In genomic region chr9:23206181-23206580, GRCm38 (mm10) we compare ENCODE assay signal across 29 mouse cellular contexts. TPM values are rescaled to one million over a fixed set of nuclear protein-coding genes. Genes with fewer than 3 reads are reported as not detected.
A peak's percentile ranks its signal among the peaks of the same experiment; 100 is the strongest.
DNase-seq lines count a peak whose midpoint lies in the region; TF ChIP-seq lines count a peak whose summit lies in the region.
"Had no signal": no experiment of that assay in that cellular context is flagged by ENCODE, and none has a peak within 500 bp of the region (broad histone marks: within the 10 kb centered on the region; RNA-seq: fewer than 3 reads in every experiment).

No protein-coding gene starts in this region.

- H3K9ac ChIP-seq in heart, adult 2 months (ENCODE audit: low read depth, low read length), result no peak overlapping the region
- H3K9ac ChIP-seq: hindbrain, embryonic 14.5 days; liver, embryonic 14.5 days; neural tube, embryonic 13.5 days had no signal

- peaks cover 10% of the 10 kb centered on the region for H3K4me1 ChIP-seq in kidney, adult 2 months (ENCODE audit: control insufficient read depth, insufficient read depth, low read length)
- H3K4me1 ChIP-seq in heart, adult 2 months (ENCODE audit: control insufficient read depth, insufficient read depth, low read length), result no peaks in the 10 kb centered on the region; the same call in 1 of the 2 replicates

- no peak overlapping the region for H3K4me3 ChIP-seq in kidney, adult 2 months (ENCODE audit: insufficient read depth, low read depth, low read length)
- no peak overlapping the region for H3K4me3 ChIP-seq in heart, adult 2 months
- H3K4me3 ChIP-seq: erythroblast, embryonic 14.5 days; myocyte; neural tube, embryonic 13.5 days had no signal

- DNase-seq in adrenal gland, postnatal 14 days, result peak; percentile 29
- no peak for DNase-seq in adrenal gland, postnatal 4 days (ENCODE audit: low spot score in 2 of 2)
- DNase-seq in kidney, adult 2 months, result peak; percentile 83
- no peak for DNase-seq in kidney, postnatal 4 days
- DNase-seq in kidney, adult 8-10 months, result peak; percentile 65 to 73
- peak; percentile 23 to 71 for DNase-seq in kidney, postnatal 25 days
- no peak for DNase-seq in lung, postnatal 25 days (ENCODE audit: low spot score)
- no peak for DNase-seq in heart, adult 2 months
- DNase-seq: adrenal gland, postnatal 25 days; cerebellum, adult 2 months; cerebellum, postnatal 14 days; gastrocnemius, postnatal 14 days; heart, postnatal 4 days; left cerebral cortex, postnatal 4 days; lung, adult 2 months; lung, postnatal 10 days; right cerebral cortex, postnatal 4 days; thymus, adult 18-20 months; thymus, postnatal 25 days had no signal

- intact Hi-C loops in heart, adult 2 months (cut with DNase I), result loop anchor here (10.0 kb wide), 1 partner anchor 261 kb away; no protein-coding TSS in a partner anchor

- peak overlapping the region; percentile 12; the same call in 1 of the 2 replicates for H3K27ac ChIP-seq in kidney, adult 2 months (ENCODE audit: insufficient read depth, low read depth, low read length)
- no peak overlapping the region for H3K27ac ChIP-seq in heart, adult 2 months
- H3K27ac ChIP-seq: hindbrain, embryonic 14.5 days; kidney, postnatal 0 days; liver, embryonic 14.5 days; neural tube, embryonic 13.5 days; stomach, postnatal 0 days had no signal

- no peak for TF ChIP-seq POLR2A in kidney, adult 2 months (IDR thresholded peaks at IDR 0.05; ENCODE audit: low read depth, low read length)
- no peak for TF ChIP-seq POLR2A in heart, adult 2 months (IDR thresholded peaks at IDR 0.05; ENCODE audit: insufficient read depth, low read depth, low read length)

- no peak for TF ChIP-seq EP300 in heart, adult 2 months (IDR thresholded peaks at IDR 0.05; ENCODE audit: insufficient read depth, low read depth, low read length)

- no peaks in the 10 kb centered on the region for H3K27me3 ChIP-seq in kidney, adult 2 months (replicated peaks; ENCODE audit: control insufficient read depth, insufficient read depth, low read length)
- 0 out of 2 replicates have a peak, but pooled peaks cover 1% of the 10 kb centered on the region for H3K27me3 ChIP-seq in heart, adult 2 months (ENCODE audit: control insufficient read depth, insufficient read depth, low read length)
- H3K27me3 ChIP-seq: CH12.LX had no signal

- no peak for TF ChIP-seq CTCF in kidney, adult 2 months (conservative IDR thresholded peaks at IDR 0.05; ENCODE audit: insufficient read depth, insufficient read length, low read depth, low read length)
- TF ChIP-seq CTCF in heart, adult 2 months (IDR thresholded peaks at IDR 0.05), result no peak

- H3K36me3 ChIP-seq in kidney, adult 2 months (ENCODE audit: control insufficient read depth, insufficient read depth, low read length), result no peaks in the 10 kb centered on the region
- H3K36me3 ChIP-seq in heart, adult 2 months (ENCODE audit: control insufficient read depth, insufficient read depth, low read length), result no peaks in the 10 kb centered on the region
- H3K36me3 ChIP-seq: neural tube, embryonic 13.5 days had no signal

- WGBS in kidney, adult 2 months, result 77% methylated on average over 5 of the region's 5 CpGs
- 81% methylated on average over 5 of the region's 5 CpGs for WGBS in heart, adult 2 months

- H3K79me2 ChIP-seq in heart, adult 2 months (replicated peaks; ENCODE audit: control insufficient read depth, insufficient read depth, low read length), result no peaks in the 10 kb centered on the region

RNA-seq across cellular contexts. Expression of gene Bmper, which starts 16.7 kb away (rescaled TPM):
- total RNA-seq in adrenal gland, postnatal 14 days (2021), result 4.2 and 9.2 TPM in 2 replicates
- total RNA-seq in adrenal gland, postnatal 4 days (2021), result 1 to 10 TPM; 8.4 to 10.0 TPM
- 0.27 and 0.30 TPM in 2 replicates for polyA plus RNA-seq in kidney, adult 2 months (2012; rRNA removed)
- 1 to 10 TPM; 2.6 to 4.3 TPM for total RNA-seq in heart, adult 2 months (2021)
- 1.9 and 2.6 TPM in 2 replicates for polyA plus RNA-seq in heart, adult 2 months (2012; rRNA removed)
- total RNA-seq: granulocyte monocyte progenitor cell, adult 5-6 weeks had no signal
- polyA plus RNA-seq: erythroblast, embryonic 14.5 days; inflammation-experienced regulatory T-cells, adult 6 months had no signal

Comparison
In these comparisons a context has a peak if more than half of its experiments do, and no peak if none do; other contexts are left out.
1. DNase-seq: peak in adrenal gland, postnatal 14 days (single experiment), kidney, adult 2 months (single experiment), kidney, adult 8-10 months (2 of 2) and kidney, postnatal 25 days (2 of 2); none in adrenal gland, postnatal 4 days (0 of 2), kidney, postnatal 4 days (0 of 2), lung, postnatal 25 days (single experiment) and heart, adult 2 months (0 of 2).